Mouse (Mus musculus): ENCODE results near the gene Sar1b. TPM values are rescaled to one million over a fixed set of nuclear protein-coding genes. Genes with fewer than 3 reads are reported as not detected.

Gene Sar1b
- polyA plus RNA-seq, 1 experiment = 24.9 TPM

DNA sequence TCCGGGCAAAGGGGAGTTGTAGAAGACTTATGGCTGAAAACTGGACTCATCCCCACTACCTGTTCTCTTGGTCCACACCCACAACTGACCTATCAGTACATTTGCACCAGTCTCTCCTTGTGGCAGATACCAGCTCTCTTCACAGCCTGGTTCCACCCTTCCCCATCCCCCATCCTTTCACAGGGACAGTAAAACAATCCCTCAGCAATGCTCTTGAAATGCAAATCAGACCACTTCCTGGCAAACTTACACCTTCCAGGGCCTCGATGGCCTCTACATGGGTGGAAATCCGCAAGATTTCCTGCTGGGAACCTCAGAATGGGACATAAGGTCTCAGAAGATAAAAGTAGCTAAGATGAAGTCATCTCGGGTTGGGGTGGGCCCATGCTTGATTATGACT is 59.2 kb downstream of the Sar1b start:
- no peak for TF ChIP-seq POLR2A (IDR thresholded peaks at IDR 0.05; ENCODE audit: borderline replicate concordance, extremely low read depth, low read depth, low read length)
- TF ChIP-seq CTCF (IDR thresholded peaks at IDR 0.05; ENCODE audit: insufficient read depth, low read length) = no peak
- H3K4me3 ChIP-seq (replicated peaks; ENCODE audit: extremely low read depth, low read depth, low read length) = no peak overlapping the region
- H3K4me1 ChIP-seq (ENCODE audit: control insufficient read depth, insufficient read depth, low read length) = no peaks in the 10 kb centered on the region; the same call in 1 of the 2 replicates
- 49% methylated on average over 4 of the region's 4 CpGs for WGBS
- DNase-seq = no peak

DNA sequence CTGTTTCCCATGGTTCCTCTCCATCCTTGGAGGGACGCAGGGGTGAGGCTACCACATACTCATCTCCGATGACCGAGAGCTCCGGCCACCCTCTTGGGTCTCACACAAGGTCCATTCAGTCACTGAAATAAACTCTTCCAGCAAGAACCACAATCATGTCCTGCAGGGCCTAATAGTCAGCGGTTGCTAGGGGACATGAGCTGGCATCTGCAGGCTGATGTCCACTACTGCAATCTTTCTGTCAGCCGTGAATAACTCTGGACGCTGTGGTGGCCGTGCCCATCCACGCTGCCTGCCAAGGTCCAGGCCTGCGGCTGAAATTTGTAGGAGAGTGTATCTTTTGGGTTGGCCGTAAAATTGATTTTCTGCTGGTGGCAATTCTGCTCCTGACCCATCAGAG is 59.8 kb downstream of the Sar1b start:
- 89% methylated on average over 11 of the region's 11 CpGs for WGBS
- H3K4me1 ChIP-seq (ENCODE audit: control insufficient read depth, insufficient read depth, low read length) = no peaks in the 10 kb centered on the region; the same call in 1 of the 2 replicates
- DNase-seq = no peak
- H3K4me3 ChIP-seq (replicated peaks; ENCODE audit: extremely low read depth, low read depth, low read length) = no peak overlapping the region
- TF ChIP-seq POLR2A (IDR thresholded peaks at IDR 0.05; ENCODE audit: borderline replicate concordance, extremely low read depth, low read depth, low read length) (no peak), CTCF (IDR thresholded peaks at IDR 0.05; ENCODE audit: insufficient read depth, low read length) (no peak)

DNA sequence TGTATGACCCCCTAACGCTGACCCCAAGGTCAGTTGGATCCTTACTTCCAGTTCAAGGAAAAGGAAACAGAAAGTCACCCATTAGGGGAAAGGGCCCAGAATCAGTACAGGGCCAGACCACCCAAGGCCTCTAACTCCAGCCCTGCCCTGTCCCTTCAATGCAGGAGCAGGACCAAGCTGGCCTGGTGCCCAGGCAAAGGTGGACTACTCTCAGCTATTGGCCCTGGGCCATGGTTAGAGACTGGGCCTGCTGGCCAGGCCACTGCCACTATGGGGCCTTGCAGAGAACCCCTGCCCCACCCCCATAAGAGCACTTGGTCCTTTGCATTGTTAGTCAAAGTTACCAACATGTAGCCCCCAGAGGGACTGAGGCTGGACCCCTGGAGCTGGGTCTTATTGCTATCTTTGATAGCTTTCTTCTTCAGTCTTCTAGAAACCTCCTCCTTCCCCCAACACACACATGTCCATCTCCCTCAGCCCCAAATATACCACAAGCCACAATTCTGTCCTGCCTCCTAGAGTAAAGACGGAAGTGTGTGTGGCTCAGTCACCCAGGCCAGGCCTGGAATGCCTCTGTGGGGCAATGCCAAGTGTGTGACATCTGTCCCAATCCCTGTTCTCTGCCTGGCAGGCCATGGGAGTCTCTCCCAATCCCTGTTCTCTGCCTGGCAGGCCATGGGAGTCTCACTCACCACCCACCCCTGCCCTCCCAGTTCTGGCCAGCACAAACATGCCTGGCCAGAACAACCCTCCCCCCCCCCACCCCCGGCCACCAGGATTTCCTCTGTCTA is 60.7 kb downstream of the Sar1b start:
- no peaks in the 10 kb centered on the region; the same call in 1 of the 2 replicates for H3K4me1 ChIP-seq (ENCODE audit: control insufficient read depth, insufficient read depth, low read length)
- DNase-seq = peak; percentile 72
- no peak overlapping the region for H3K4me3 ChIP-seq (replicated peaks; ENCODE audit: extremely low read depth, low read depth, low read length)
- WGBS = 70% methylated on average over 3 of the region's 3 CpGs
- TF ChIP-seq CTCF (IDR thresholded peaks at IDR 0.05; ENCODE audit: insufficient read depth, low read length) = no peak

DNA sequence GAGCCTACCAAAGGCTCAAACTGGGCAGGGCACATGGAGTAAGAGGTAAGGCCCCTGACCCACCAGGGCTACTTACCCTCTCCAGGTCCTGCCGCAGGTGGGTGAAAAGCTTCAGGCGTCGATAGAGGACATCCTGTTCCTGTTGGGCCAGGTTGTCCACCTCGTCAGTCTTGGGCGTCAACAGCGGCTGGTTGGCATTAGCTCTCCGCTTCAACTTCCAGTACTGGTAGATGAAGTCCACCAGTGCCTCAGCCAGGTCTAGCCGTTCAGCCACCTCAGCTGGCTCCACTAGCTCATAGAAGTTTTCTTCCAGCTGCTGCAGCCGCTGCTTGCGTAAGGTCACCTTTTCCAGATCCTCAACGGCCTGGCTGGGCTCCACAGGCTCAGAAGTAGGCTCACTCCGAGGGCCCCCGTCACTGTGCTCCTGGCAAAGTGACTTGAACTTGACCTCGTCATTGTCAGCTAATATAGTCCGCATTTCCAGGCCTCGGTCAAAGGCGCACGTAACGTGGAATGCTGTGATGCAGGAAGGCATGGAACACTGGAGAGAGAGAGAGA is 61.5 kb downstream of the Sar1b start:
- DNase-seq = no peak
- 74% methylated on average over 19 of the region's 19 CpGs for WGBS

DNA sequence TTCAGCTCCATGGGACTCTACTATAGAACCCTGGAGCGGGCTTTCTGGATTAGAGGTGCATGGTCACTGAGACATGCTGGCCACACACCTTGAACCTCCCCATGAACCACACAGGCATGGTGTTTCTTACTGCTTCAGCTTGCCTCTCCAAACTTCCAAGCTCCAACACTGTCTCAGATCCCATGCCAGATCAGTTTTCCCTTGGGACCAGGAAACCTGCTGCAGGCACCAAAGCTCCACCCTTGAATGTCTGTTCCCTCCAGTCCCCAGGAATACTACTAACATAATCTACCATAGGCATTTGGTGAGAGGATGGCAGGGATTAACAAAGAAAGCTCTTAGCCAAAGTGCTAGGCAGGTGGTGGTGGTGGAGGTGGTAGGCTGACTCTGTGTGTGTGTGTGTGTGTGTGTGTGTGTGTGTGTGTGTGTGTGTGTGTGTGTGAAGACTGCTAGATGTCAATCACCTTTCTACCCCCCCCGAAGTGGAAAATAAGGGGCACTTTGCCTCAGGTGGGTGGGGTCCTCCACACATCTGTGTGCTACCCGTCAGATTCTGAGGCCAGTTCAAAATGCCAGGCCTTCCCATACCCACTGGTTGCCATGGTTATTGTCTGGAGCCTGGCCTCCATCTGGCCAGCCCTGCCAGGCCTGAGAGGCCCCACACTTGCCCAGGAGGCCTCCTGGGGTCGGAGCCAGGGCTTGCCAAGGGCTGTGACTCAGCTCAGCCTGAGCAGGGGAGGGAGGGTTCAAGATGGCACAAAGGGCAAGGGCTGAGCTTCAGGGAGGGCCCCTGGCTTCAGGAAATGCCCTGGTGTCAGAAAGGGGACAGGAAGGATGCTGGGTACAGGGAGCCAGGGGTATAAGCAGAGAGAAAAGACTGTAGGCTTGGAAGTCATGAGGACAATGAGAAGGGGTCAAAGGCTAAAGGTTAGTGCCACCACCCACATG is 68.7 kb downstream of the Sar1b start:
- 63% methylated on average over 4 of the region's 4 CpGs for WGBS
- DNase-seq = no peak
- peaks cover 10% of the 10 kb centered on the region for H3K4me1 ChIP-seq (ENCODE audit: control insufficient read depth, insufficient read depth, low read length)
- no peak overlapping the region for H3K4me3 ChIP-seq (replicated peaks; ENCODE audit: extremely low read depth, low read depth, low read length)
- TF ChIP-seq CTCF (IDR thresholded peaks at IDR 0.05; ENCODE audit: insufficient read depth, low read length) (no peak), POLR2A (IDR thresholded peaks at IDR 0.05; ENCODE audit: borderline replicate concordance, extremely low read depth, low read depth, low read length) (no peak)

More for the DNA sequence above, 61.5 kb downstream of the Sar1b start:
- H3K4me3 ChIP-seq (replicated peaks; ENCODE audit: extremely low read depth, low read depth, low read length) = no peak overlapping the region
- TF ChIP-seq POLR2A (IDR thresholded peaks at IDR 0.05; ENCODE audit: borderline replicate concordance, extremely low read depth, low read depth, low read length) (no peak), CTCF (IDR thresholded peaks at IDR 0.05; ENCODE audit: insufficient read depth, low read length) (no peak)
- H3K4me1 ChIP-seq (ENCODE audit: control insufficient read depth, insufficient read depth, low read length) = no peaks in the 10 kb centered on the region; the same call in 1 of the 2 replicates

DNA sequence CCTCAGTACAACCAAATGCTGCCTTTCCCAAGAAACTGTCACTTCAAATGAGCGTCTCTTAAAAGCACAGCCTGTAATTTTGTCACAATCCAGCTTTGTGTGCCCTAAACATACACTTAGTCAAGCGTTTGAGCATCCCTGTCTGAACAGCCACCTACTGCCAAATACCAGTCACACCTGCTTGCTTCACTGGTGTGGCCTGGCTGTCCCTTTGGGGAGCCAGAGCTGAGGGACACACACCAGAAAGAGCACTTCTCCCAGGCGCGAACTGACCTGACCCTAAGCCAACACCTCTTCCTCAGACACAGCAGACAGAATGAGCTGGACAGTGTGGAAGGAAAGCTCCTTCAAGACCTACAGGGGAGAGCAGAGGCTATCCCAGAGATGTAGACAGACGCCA is 69.5 kb downstream of the Sar1b start:
- 82% methylated on average over 5 of the region's 5 CpGs for WGBS
- Histone ChIP-seq H3K4me3 (replicated peaks; ENCODE audit: extremely low read depth, low read depth, low read length) (no peak overlapping the region), H3K4me1 (ENCODE audit: control insufficient read depth, insufficient read depth, low read length) (peaks cover 10% of the 10 kb centered on the region)
- TF ChIP-seq CTCF (IDR thresholded peaks at IDR 0.05; ENCODE audit: insufficient read depth, low read length) (no peak), POLR2A (IDR thresholded peaks at IDR 0.05; ENCODE audit: borderline replicate concordance, extremely low read depth, low read depth, low read length) (no peak)
- DNase-seq = no peak

DNA sequence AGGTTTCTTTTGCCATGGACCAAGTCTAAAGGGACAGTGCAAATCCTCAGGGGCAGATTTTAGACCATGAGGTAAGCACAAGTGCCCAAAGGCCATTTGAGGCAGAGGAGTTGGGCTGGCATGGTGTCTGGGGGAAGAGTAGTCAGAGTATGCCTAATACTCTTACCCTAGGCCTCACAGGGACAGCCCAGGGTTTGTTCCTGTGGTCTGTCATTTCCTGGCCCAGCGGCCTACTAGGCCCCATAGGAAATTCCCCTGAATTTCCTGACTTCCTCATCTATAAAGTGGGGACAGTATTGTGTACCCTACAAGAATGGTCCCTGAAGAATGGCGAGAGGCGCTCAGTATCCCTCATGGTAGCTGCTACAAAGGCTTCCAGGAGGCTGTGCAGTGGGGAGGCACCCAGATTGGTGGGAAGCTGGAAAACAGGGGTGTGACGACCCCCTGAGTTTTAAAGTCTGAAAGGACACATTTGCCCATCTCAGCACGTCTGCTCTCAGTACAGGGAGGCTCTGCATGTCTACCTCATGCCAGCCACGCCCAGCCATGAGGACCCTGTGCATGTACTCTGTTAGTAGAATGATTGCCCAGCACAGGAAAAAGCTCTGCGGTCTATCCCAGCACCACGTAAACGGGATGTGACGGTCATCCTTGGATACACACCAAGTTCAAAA is 70.0 kb downstream of the Sar1b start:
- TF ChIP-seq POLR2A (IDR thresholded peaks at IDR 0.05; ENCODE audit: borderline replicate concordance, extremely low read depth, low read depth, low read length) (no peak), CTCF (IDR thresholded peaks at IDR 0.05; ENCODE audit: insufficient read depth, low read length) (no peak)
- DNase-seq = no peak
- H3K4me3 ChIP-seq (replicated peaks; ENCODE audit: extremely low read depth, low read depth, low read length) = no peak overlapping the region
- 67% methylated on average over 10 of the region's 10 CpGs for WGBS
- H3K4me1 ChIP-seq (ENCODE audit: control insufficient read depth, insufficient read depth, low read length) = peaks cover 10% of the 10 kb centered on the region

DNA sequence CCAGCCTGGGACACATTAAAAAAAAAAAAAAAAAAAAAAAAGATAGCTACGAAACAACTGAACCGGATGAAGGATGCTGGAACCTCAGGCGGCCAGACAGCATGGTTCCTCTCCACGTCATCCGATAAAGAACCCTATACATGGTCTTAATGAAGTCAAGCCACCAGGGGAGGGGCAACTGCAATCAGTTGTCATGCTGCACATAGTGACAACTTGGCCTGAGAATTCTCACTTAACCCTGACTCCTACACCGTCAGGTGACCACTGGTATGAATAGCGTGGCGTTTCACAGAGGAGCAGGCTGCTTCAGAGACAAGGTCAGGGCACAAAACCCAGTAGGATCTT is 70.6 kb downstream of the Sar1b start:
- H3K4me1 ChIP-seq (ENCODE audit: control insufficient read depth, insufficient read depth, low read length) = peaks cover 10% of the 10 kb centered on the region
- DNase-seq = no peak
- H3K4me3 ChIP-seq (replicated peaks; ENCODE audit: extremely low read depth, low read depth, low read length) = no peak overlapping the region
- TF ChIP-seq CTCF (IDR thresholded peaks at IDR 0.05; ENCODE audit: insufficient read depth, low read length) (no peak), POLR2A (IDR thresholded peaks at IDR 0.05; ENCODE audit: borderline replicate concordance, extremely low read depth, low read depth, low read length) (no peak)
- WGBS = 90% methylated on average over 8 of the region's 8 CpGs

DNA sequence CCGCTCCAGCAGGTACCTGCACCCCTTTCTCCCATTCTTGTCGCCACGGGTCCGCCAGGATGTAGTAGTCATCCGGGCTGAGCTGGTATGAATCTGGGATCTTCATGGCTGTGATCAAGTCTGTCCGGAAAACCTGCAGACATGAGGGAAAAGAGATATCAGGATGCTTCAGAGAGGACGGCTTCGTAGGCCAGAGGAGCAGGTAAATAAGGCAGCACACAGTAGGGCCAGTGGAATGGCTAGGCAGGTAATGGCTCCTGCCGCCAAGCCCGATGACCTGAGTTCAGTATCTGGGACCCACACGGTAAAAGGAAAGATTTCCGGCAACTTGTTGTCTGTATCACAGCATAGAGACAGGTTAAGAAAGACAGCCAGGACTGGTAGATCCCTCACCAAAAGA is 72.1 kb downstream of the Sar1b start:
- Histone ChIP-seq H3K4me3 (replicated peaks; ENCODE audit: extremely low read depth, low read depth, low read length) (no peak overlapping the region), H3K4me1 (ENCODE audit: control insufficient read depth, insufficient read depth, low read length) (peaks cover 10% of the 10 kb centered on the region)
- DNase-seq = no peak
- no peak for TF ChIP-seq CTCF (IDR thresholded peaks at IDR 0.05; ENCODE audit: insufficient read depth, low read length)
- WGBS = 94% methylated on average over 12 of the region's 12 CpGs

Measured in lung, adult 2 months (tissue).